Mouse (Mus musculus): Measurements from ENCODE around the gene Tgfbr1.
"Not testable (repeated sequence)": the region's sequence is repeated elsewhere in the genome, so short reads cannot be mapped to it uniquely, and the experiment has no call there.

The Tgfbr1 gene

DNA sequence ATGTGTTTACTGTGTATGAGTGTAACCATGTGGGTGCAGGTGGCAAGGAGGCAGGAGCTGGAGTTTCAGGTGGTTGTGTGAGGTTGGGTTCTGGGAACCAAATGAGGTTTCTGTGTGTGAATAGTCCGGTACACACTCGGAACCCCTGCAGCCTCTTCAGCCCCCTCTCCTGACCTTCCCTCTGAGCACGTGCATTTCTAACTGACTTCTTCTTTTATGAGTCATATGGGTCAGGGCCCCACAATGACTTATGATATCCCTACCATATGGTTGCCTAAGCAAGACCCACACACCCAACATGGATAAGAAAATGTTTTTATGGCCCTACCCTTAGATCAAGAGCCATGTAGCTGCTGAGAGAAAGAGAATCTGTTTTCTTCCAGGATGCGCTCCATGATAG lies 6.0 kb upstream of the Tgfbr1 start:
- DNase-seq (ENCODE audit: low spot score in 2 of 2) = no peak

GRCm38 (mm10) chr4:47349759-47350158 lies 3.3 kb upstream of the Tgfbr1 start:
- no peak for DNase-seq (ENCODE audit: low spot score in 2 of 2)

DNA sequence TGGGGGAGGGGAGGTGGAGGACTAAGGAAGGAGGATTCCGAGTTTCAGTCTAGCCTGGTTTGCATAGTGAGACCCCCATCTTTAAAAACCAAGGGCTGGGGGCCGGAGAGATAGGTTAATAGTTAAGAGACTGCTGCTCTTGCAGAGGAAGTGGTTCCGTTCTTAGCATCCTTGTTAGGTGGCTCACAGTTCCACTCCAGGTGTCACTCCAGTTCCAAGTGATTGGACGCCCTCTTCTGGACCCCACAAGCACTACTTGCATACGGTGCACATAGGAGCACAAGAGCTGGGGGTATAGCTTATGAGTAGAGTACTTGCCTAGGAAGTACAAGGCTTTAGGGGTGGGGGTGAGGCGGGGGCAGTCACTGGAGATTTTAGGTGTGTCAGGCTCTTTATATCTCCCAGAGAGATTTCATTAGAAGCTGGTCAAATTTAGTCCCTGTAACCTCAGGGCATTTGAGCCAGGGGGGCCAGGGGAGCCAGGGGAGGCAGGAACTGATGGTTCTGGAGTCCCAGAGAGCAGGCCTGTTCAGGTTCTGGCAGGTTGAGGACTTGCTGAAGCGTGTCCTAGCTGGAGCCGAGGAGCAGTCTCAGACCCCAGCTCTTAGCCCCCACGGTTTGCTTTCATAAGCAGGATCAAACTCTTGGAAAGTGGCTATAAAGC lies 1.5 kb upstream of the Tgfbr1 start:
- peak; percentile 34 to 36 for DNase-seq (ENCODE audit: low spot score in 2 of 2)

DNA sequence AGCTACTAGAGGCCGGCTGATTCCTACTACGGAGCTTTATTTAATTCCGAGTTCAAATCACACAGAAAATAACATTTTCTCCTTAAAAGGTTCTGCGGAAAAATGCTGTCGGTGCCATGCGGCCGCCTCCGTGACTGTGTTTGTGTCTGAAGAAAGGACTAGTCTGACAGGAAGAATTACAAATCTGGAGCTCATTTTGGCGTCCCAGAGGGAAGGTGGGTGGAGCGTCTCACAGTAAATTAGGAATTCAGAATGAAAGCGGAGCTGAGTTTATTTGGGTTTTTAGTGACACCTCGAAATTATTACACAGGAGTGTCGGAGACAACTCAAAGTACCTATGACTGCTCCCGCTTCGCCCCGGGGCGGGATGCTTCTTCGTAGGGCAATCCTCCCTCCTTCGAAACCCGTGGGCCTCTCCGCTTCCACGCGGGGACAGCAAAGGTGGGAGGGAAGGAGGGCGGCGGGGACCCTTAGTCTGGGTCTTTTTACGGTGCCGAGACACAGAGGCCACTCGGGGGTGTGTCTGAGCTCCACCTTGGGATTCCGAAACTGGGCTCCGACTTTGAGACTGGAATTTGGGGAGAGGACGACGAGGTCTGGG lies 861 bp upstream of the Tgfbr1 start:
- peak; percentile 46 to 50 for DNase-seq (ENCODE audit: low spot score in 2 of 2)

DNA sequence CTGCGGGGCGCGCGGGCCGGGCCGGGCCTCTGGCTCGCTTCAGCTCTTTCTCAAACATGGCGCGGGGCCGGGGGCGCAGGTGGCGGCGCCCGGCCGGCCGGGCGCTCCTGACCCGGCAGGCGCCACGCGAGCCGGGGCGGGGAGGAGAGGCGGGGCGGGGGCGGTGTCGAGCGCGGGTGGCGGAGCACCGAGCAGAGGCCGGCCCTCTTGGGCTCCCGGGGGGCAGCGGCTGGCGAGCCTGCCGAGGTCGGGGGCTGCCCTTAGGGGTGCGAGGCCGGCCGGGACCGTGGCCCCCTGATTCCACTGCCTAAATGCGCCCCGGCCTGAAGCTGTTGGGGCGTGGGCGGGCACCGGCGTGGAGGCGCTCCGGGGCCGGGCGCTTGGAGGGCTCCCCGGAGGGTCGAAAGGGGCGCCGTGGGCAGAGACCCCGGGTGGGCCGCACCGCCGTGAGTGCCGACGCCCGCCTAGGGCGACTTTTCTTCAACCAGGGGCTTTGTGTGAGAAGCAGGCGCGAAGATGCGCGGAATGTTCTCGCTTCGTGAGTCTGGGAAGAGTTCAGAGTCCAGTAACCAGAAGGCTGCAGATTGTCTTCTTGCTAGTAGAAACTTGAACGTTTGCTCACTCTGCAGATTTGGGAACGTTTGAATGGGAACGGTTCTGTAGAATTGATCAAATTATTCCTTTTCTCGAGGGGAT lies 542 bp downstream of the Tgfbr1 start:
- peak in 1 of 2 experiments; percentile 67 for DNase-seq (ENCODE audit: low spot score in 2 of 2)

DNA sequence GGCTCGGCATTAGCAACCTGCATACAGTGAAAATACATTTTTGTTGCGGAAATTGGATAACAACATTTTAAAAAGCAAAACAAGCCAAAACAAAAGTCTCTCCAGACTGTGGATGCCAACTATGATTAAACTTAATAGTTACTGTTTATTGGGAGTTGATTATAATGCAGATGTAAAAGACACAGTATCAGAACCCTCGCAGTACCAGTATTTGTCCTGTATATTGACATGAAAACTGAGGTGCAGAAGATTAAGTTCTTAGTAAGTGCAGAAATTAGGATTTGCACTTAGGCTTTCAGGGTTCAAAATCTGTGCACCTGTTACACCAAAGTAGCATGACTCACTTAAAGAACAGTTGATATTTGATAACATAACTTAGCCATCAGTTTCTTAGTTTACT lies 1.3 kb downstream of the Tgfbr1 start:
- DNase-seq (ENCODE audit: low spot score in 2 of 2) = no peak

DNA sequence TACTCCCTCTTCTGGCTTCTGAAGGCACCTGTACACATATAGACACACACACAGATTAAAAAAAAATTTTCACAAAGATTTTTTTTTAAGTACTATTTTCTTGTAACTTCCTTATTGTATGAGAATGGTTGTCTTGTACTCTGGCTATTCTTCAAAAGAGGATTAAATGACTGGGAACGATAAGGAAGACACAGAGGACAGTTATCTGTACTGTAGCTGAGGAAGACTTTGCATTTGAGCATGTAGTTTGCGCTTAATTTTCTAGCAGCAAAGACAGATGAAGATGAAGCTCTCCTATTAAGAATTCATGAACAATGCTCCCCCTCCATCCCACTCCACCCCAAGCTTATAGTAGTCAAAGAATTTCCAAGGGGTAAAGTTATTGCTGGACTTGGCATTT lies 9.6 kb downstream of the Tgfbr1 start:
- no peak for DNase-seq (ENCODE audit: low spot score in 2 of 2)

- no peak for DNase-seq (ENCODE audit: low spot score in 2 of 2)
These were observed 10.1 kb downstream of the Tgfbr1 start for GRCm38 (mm10) chr4:47363134-47363533.

DNA sequence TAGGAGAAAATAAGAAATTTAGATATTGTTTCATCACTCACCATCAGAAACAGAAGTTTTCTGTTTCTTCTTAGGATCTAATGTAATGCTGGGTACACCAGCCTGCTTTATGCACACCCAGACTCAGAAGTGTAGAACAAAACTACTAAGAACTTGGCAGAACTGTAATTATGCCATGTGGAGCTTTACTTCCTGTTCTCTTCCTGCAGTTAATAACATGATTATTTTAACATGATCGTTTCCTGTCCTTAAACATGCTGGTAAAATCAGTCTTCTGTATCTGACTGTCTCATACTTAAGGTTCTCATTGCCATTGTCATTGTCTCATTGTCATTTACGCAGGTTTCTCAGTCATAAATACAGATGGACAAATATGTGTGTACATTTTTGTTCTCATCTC lies 15.7 kb downstream of the Tgfbr1 start:
- no peak for DNase-seq (ENCODE audit: low spot score in 2 of 2)

- DNase-seq (ENCODE audit: low spot score in 2 of 2) = no peak
These were observed 25.7 kb downstream of the Tgfbr1 start for GRCm38 (mm10) chr4:47378716-47379115.

GRCm38 (mm10) chr4:47382426-47382825 lies 29.4 kb downstream of the Tgfbr1 start:
- no peak for DNase-seq (ENCODE audit: low spot score in 2 of 2)

DNA sequence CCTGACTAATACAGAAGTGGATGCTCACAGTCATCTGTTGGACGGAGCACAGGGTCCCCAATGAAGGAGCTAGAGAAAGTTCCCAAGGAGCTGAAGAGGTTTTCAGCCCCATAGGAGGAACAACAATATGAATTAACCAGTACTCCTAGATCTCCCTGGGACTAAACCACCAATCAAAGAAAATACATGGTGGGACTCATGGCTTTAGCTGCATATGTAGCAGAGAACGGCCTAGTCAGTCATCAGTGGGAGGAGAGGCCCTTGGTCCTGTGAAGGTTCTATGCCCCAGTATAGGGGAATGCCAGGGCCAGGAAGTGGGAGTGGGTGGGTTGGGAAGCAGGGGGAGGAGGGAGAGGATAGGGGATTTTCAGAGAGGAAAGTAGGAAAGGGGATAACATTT lies 38.9 kb downstream of the Tgfbr1 start:
- not testable (repeated sequence) for DNase-seq (ENCODE audit: low spot score in 2 of 2)

GRCm38 (mm10) chr4:47396251-47396650 lies 43.2 kb downstream of the Tgfbr1 start:
- DNase-seq (ENCODE audit: low spot score in 2 of 2) = no peak

DNA sequence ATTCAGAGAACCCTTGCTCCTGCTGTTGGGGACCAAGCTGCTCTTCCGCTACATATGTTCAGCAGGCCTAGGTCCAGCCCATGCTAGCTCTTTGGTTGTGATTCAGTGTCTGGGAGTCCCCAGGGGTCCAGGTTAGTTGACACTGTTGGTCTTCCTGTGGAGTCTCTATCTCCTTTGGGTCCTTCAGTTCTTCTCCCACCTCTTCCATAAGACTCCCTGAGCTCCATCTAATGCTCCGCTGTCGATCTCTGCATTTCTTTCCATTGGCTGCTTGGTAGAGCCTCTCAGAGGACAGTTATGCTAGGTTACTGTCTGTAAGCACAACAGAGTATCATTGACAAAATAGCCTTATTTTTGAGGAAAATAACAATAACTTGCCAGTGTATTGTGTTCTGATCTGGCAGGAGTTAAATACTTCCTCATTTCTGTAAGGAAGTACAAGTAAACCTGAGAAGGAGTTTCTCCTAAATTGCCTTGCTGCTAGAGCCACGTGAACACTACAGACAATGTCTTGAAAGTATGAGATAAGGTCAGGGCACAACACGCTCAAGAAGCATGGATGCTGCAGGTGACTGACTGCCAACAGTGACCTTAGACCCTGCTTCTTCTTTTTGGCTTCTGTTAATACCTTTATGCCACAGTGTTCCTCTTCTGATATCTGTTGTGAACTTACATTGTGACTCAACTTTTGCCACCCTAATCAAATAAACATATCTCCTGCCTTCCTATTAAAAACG lies 45.1 kb downstream of the Tgfbr1 start:
- DNase-seq (ENCODE audit: low spot score in 2 of 2) = no peak

GRCm38 (mm10) chr4:47399824-47400223 lies 46.8 kb downstream of the Tgfbr1 start:
- peak; percentile 25 to 28 for DNase-seq (ENCODE audit: low spot score in 2 of 2)

DNA sequence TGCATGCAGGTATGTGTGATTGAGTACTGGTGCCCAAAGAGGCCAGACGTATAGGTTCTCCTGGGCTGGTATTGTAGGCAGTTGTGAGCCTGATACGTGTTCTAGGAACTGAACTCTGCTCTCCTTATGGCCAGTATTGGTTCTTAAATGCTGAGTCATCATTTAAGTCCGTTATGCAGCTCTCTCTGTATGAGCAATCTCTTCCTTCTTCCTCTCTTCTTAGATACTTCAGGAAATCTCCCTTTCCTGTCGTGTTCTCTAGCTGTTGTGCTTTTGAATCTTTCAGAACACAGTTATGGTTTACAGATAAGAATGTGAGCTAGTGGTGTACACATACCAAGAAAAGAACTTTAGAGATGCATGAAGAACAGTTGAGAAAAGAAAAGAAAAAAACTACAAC lies 47.3 kb downstream of the Tgfbr1 start:
- no peak for DNase-seq (ENCODE audit: low spot score in 2 of 2)

DNA sequence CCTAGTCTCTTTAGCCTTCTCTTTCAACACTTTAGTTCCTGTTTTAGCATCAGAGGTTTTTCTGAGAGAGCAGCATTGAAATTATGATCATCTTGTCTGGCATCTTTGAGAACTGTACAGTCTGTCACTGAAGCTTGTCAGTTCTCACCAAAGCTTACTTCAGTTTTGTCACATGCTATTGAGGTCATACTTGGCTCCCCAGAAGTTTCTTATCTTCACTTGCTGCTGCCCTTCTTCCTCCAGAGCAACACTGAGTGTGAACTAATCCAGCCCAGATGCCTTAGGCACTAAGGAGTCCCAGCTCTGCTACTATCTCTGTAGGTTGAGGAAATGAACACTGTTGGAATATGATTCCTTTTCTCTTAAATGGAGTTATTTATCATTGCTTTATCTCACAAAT lies 49.2 kb downstream of the Tgfbr1 start:
- DNase-seq (ENCODE audit: low spot score in 2 of 2) = no peak

- no peak for DNase-seq (ENCODE audit: low spot score in 2 of 2)
These were observed 51.5 kb downstream of the Tgfbr1 start for GRCm38 (mm10) chr4:47404536-47404935.

DNA sequence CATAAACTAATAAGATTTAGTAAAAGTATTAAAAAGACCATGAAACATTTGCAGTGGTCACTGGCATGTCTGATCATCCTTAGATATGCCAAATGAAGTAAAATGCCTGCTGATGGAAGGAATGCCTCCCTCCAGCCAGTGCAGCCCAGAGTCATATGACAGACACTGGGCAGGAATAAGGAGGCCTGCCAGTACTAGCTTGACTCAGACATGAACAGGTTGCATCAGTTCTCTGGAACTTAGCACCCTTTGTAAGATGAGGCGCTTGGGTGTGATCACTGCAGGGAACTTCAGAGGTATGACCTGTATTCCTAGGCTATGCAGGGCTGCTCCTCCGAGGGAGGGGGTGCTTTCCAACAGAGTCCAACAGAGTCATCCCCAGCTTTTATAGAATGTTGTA lies 54.1 kb downstream of the Tgfbr1 start:
- DNase-seq (ENCODE audit: low spot score in 2 of 2) = no peak

- no peak for DNase-seq (ENCODE audit: low spot score in 2 of 2)
These were observed 64.8 kb downstream of the Tgfbr1 start for GRCm38 (mm10) chr4:47417871-47418270.

GRCm38 (mm10) chr4:47419268-47419973 lies 66.4 kb downstream of the Tgfbr1 start:
- DNase-seq (ENCODE audit: low spot score in 2 of 2) = no peak

DNA sequence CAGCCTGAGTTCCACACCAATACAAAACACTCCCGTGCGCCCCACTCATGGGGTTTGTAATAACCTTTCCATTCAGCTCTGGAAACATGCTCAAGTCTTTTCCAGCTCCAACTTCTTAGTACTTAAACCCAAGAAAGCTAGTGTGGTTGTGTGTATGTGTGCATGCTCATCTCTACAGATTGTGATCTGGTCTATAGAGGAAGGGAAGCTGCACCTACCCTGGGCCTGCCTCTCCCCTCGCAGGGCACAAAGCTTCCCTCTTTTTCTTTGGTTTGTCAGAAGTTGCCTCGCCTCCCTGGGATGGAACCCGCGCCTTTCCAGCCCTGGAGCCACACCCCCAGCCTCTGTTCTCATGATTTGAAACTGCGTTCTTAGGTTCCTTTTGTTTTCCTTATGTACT lies 67.2 kb downstream of the Tgfbr1 start:
- no peak for DNase-seq (ENCODE audit: low spot score in 2 of 2)

Measured in urinary bladder, postnatal 36 days (tissue).